Mouse (Mus musculus) cerebellum, postnatal 25 days (tissue): ENCODE data around the gene Npff.
A peak's percentile ranks its signal among the peaks of the same experiment; 100 is the strongest.

Experiments used
- DNase-seq, 2 experiments: peaks; one replicate each; pipeline ENCODE4 v3.0.0; 2021; ENCODE audit warnings: mixed read lengths in 2 of 2

Npff gene

GRCm38 (mm10) chr15:102503924-102504782 lies 20.6 kb downstream of the Npff start:
- no peak for DNase-seq

DNA sequence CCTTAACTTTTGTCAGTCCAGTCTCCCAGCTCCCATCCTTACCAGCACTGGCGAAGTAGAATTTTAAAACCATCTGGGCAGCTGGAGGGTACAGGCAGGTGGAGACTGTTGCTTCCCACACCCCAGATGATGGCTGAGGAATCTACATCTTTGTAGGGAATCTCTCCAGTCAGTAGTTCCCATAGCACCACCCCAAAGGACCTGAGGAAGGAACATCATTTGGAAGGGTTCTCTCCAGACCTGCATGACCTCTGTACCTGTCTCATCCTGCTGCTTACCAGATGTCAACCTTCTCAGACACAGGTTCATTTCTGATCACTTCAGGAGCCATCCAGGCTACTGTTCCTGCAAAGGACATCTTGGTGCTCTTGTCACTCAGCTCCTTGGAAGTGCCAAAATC lies 21.3 kb downstream of the Npff start, which contains the start of gene Gm10337:
Gm10337 (plus strand) TSS at position 276 of the 400 bp plus-strand sequence.
- no peak for DNase-seq

DNA sequence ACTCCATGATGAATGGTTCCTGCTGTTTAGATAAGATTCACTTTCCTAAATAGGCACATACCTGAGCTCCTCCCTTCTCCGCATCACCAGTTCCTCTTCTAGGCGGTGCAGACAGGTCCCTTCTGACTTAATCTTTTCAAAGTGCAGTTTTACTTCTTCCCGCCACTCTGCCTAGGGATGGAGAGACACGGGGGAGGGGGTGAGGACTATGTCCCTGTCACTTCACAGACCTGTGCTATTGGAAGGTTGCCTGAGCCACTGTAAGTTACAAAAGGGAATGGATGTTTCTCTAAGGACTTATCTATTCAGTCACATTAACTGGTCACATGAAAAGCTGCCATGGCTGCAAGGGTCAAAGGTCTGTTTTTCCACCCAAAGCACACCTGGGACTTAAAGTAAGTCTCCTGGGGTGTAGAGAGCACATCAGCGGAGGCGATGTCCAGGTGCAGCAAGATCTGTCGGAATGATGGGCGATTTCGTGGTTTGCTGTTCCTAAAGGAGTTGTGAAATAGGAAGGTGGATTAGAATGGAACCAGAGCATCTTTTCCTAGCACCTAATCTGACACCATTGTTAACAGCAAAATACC lies 22.4 kb downstream of the Npff start:
- DNase-seq, result no peak

DNA sequence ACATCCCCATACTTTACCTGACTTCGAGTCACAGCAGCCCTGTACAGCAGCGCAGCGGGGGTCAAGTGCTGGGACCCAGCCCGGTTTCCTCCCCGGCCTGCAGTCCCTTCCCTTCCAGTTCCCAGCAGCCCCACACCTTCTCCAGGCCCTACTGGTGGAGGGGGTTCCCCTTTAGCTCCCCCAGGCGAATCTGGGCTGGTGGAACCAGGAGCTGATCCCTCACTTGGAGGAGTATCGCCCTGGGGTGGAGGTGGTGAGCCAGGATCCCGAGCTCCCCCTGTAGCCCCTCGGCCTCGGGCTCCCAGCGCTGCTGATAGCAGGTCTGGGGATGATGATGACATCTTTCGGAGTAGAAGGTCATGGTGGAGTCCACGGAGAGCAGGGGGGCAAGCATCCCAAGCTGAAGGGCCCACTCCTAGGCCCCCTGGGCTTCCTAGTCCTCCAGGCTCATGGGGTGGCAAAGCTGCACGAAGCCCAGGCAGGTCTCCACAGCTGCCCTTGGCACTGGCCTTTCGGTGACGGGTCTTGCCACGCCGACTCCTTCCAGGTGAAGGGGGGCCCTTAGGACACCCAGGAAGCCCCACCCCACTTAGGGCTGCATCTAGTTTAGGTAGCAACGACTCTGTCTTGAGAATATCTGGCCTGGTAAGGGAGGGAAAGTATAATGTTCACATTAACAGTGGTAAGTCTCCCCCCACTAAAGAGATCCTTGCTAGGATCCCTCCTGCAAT lies 23.5 kb downstream of the Npff start:
- no peak for DNase-seq

GRCm38 (mm10) chr15:102500479-102500878 lies 24.3 kb downstream of the Npff start:
- no peak for DNase-seq

DNA sequence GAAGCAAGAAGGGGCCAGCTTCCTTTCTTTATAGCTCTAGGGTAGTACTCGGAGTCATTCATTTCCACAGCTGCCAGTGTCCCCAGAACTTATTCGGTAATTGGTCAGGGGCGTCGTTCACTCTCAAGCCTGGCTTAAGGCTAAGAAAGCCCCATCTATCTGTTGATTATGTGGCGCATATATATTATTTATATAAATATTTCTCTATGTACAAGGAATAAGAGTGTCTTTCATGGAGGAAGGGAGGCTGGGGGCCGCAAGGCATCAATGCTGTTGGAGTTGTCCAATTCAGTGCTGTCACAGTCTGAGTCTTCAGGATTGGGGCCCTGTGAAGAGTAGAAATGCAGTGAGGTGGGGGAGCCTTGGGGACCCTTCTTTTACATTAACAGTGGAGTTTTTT lies 24.9 kb downstream of the Npff start:
- no peak for DNase-seq

GRCm38 (mm10) chr15:102499370-102499769 lies 25.4 kb downstream of the Npff start:
- DNase-seq, result peak in 1 of 2 experiments; percentile 59

GRCm38 (mm10) chr15:102498322-102498721 lies 26.4 kb downstream of the Npff start:
- DNase-seq, result no peak

GRCm38 (mm10) chr15:102487664-102488063 lies 37.1 kb downstream of the Npff start:
- no peak for DNase-seq

GRCm38 (mm10) chr15:102485853-102486252 lies 38.9 kb downstream of the Npff start:
- no peak for DNase-seq

GRCm38 (mm10) chr15:102483136-102483535 lies 41.6 kb downstream of the Npff start:
- DNase-seq, result no peak

DNA sequence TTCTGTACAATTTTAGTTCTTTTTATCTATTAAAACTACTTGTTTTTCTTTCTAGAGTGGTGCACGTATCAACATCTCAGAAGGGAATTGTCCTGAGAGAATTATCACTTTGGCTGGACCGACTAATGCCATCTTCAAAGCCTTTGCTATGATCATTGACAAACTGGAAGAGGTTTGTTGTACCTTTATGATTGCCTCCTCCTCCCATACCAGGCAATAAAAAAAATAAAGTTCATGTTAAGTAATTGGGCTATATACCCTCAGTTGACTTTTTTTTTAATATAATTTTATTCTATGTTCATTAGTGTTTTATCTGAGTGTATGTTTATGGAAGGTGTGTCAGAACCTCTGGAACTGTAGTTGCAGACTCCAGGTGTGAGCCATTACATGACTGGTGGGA lies 50.2 kb downstream of the Npff start:
- no peak for DNase-seq
